Mouse (Mus musculus) left cerebral cortex, adult 8-10 months (tissue): ENCODE measurements at regions not wholly inside any gene's neighbourhood (a gene's known extent, or its start where the extent isn't known, plus 50 kb on each side); places are given as distances from the start of the nearest gene placed in this dataset.
A peak's percentile ranks its signal among the peaks of the same experiment; 100 is the strongest.

Source experiments
- DNase-seq, 2 experiments: peaks; one replicate each; pipeline ENCODE4 v3.0.0; 2022; ENCODE audit warnings: low spot score in 2 of 2

DNA sequence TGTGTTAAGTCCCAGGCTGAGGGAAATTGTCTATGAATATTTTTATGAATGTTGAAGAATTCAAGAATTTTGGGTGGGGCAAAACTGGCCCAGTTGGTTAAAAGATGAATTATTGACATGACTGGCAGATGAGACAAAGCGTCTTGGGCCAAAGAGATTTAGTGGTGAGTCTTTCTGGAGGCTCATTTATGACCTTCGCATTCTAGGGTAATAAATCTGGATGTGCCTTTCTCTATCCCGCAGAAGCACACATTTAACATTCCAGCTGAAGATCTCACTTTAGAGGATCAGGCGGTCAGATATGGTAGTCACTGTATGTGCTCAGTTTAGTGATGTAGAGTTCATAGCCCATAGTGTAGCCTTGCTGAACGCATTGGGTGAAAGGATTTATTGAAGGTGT, 296.9 kb upstream of the Gm21798 start:
- no peak for DNase-seq

DNA sequence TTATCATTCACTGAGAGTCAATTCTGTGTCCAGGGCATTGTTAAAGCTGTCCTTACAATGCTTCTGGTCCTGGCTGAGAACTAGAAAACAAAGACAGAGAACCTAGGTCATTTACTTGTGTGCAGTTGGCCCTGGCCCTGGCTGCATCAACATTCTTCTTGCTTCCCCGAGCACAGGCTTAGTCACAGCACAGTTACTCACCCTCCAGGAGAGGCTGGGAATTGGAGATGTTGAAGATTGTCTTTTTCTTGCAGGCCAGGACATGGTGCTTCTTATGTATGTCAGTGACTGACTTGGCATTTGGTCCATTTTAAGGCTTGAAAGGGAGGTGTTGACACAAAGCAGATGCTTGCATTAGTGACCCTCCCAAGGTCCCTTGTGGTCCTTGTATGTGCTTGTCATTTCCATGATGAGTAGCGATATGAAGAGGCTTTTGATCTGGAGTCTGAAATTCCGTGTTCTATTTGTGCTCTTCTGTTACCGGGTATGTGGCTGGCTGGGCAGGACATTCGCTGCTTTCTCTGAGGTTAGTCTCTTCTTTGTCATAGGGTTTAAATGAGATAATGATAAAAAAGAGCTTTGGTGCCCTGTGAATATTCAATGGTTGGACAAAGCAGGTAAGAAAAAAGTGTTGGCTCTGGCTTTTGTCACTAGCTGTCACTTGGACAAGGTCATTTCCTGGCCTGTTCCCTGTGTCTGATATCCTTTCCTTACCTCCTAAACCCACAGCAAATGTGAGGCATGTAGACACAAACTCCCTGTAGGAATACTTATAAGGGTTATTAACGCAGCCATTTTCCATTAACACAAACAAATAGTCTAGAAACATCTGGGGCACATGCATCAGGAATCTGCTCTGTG, 285.0 kb upstream of the Gm21798 start:
- DNase-seq, result no peak

DNA sequence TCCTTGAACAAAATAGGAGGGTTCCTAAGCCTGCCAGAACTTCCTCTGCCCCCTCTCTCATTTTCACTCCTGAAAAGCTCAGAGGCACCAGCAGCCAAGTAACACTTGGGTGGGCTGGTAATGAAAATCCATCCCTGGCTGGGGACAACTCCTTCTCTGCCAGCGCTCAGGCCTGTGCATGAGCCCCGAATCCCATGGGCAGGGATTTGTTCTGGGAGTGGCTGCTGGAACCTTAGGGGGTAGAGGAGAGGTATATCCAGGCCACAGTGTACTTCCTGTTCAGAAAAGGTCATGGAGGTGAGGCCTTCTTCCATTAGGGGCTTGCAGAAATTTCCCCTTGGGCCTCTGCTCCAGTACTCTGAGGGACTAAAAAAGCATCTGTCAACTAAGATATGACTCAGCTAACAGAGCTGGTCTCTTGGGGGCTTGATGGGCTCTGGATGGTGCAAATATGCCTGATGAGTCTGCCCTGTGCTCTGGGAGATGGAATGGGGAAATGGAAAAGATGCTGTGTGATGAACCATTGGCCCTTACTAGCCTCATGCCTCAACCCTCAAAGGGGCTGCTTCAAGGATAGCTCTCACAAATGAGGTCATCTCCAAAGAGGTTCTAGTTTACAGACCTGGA, 284.2 kb upstream of the Gm21798 start:
- no peak for DNase-seq

DNA sequence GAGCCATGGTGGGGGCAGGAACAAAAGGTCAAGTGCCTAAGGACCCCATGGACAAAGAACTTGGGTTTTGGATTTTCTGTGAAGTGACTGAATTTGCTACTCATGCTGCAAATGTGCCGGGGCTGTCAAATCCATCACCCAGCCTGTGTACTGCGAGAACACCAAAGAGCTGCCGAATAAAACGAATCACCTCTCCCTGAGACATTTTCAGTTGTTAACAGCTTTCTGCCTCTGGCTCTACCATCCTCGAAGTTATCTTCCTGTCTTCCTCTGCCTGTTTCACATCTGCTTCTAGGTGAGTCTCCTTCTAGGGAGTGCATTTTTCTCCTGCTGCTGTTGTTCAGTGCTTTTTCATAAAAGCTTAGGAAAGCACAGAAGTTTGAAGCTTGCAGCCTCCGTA, 283.3 kb upstream of the Gm21798 start:
- no peak for DNase-seq

DNA sequence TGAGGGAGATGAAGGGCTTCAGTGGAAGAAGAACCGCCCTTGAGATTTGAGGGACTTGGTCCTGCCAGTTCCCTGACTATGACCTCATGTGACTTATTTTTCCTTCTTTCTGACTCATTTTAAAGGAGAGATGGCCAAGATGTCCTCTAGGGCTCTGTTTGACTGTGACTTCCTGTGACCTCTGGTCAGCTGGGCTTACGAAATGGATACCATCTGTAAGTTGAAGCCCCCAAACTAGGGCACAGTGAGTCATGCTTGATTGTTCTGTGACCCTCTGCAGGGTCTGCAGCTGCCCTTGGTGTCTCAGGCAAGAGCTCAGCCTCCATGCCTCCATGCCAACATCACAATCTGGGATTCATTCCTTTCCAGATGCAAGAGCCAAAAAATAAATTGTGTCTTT, 282.3 kb upstream of the Gm21798 start:
- DNase-seq, result no peak

DNA sequence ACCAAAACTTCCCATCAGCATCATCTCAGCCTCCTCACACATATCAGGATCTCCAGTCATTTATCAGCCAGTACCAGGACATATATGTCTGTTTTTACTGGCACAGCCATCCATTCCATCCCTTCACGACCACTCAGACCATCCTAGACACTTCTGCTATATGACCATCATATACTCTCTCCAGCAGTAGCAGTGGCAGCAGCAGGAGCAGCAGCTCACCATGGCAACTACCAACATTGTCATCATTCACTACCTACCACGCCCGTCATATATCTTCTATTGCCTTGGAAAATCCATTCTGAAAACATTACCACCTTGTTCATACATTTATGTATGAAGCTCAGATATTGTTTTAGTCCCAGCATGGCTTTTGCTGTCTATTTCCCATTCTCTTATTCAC, 276.1 kb upstream of the Gm21798 start:
- DNase-seq, result no peak

DNA sequence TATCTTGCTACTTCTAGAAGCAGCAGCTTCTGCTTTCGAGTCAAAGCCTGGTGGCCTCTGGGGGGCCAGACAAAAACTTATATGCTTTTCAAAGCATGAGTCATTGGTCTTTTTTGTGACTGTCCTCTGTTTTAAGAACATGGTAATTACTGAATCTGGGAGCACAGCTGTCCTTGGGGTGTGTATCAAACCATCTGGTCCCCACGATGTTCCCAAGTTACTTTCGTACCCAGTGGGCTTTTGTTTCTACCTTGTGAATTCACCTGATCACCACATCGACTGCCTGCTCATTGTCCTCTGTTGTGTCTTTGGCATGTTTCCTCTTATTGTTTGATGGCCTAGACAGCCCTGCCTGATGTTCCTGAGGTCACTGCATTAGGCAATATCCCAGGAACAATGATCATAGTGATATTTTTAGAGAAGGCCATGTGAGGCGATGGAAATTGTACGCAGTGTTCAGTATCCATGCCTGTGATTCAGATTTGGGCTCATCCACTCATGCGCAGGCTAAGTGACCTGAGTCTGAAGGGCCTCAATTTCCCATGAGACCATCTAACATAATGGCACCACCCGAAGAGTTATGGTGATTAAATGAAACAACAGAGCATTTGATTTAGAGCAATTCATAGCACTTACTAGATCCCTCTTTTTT, 275.1 kb upstream of the Gm21798 start:
- peak in 1 of 2 experiments; percentile 29 for DNase-seq

DNA sequence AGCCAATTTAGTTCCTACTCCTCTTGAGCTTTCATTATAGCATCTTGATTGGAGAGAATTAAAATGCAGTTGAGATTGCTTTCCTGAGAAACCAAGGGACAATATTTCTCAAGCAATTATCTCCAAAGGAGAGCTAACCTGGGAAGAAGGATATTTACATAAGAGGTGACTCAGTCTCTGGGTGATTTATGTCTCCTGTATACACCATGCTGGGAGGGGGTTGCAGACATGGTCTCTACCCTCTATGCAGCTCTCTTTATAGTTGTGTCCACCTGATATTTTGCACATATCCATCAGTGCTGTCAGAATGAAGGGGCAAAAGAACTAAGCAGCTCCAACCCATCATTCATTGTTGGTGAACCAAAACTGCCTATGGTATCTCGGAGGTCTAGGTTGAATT, 274.6 kb upstream of the Gm21798 start:
- DNase-seq, result no peak

DNA sequence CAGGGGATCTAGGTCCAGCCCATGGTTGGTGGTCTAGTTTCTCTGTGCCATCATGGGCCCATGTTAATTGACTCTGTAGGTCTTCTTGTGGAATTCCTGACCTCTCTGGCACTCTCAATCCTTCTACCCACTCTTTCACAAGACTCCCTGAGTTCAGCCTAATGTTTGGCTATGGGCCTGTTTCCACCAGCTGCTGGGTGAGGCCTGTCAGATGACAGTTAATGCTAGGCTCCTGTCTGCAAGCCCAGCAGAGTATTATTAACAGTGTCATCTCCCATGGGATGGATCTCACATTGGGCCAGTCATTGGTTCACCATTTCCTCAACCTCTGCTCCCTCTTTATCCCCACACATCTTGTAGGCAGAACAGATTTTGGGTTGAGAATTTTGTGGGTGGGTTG, 271.5 kb upstream of the Gm21798 start:
- DNase-seq, result no peak

DNA sequence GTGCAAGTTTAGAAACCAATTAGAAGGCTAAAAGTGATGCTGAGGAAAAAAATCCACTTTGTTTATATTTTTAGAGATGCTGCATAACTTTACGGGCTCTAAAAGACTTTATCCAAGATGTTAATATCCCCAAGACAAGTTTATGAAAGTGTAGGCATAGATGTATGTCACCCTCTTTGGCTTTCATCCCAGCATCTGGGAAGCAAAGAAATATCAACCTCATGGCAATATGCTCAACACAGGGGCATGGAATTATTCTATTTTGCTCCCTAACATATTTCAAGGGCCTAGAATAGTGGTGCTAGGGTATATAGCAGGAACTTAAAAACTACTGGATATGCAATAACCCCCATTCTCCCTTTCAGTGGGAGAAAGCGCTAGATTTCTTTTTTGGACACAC, 260.0 kb upstream of the Gm21798 start:
- DNase-seq, result no peak

DNA sequence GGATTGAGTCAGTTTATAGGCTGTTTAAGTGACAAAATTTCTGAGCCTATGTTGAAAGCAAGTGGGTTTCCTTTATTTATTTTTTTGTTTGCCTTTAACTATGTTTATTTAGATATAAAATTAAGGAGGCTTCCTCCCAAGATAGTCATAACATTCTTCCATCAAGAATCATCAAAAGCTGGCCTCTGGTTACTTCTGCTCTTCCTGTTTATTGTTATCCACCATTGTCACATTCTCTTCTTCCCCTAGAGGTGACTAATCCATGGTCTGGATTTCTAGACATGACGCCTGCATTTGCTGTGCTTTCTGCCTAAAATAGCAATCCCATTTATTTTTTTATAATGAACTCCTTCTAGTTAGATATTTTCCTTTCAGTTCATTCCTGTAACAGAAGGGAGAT, 259.3 kb upstream of the Gm21798 start:
- no peak for DNase-seq

DNA sequence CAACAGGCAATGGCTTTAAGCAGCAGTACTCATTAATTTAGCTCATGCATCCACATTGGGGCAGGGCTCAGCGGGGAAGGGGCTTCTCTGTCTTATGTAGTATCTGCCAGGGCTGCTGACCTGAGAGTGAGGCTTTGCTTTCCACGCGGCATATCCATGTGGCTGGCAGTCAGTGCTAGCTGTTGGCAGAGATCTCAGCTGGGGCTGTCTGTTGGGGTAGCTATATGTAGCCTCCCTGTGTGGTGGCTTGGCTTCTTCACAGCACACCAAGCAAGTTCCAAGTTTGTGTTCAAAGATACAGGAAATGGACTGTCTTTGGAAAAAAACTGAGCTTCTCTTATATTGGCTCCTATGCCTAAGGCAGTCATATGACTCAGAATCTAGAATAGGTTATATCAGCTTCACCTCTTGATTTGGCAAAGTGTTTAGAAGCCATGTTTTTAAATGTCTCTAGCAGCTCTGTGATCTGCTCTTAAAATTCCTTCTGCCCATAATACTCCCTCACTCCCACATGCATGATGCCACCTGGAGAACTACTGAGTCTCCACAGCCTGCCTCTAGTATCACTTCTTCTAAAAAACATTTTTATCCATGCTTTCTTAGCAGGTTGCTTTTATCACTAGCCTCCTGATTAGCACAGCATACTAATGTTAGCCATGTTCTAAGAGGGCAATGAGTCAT, 254.9 kb upstream of the Gm21798 start:
- peak; percentile 32 to 79 for DNase-seq

DNA sequence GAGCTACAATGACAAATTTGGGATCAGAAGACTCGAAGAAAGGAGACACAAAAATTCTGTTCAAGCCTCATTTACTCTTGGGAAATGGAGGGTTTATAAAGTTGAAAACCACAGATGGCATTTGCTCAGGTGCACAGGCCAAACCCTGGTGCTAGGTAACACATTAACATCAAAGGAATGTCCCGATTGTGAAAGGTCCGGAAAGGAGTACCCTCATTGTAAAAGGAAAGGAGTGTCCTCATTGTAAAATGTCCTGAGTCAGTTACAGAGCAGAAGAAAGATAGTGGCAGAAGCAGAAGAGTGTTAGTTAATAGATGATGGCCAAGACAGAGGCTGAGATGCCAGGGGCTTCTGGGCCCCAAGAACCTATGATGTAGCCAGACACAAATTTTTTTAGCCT, 252.8 kb upstream of the Gm21798 start:
- no peak for DNase-seq

DNA sequence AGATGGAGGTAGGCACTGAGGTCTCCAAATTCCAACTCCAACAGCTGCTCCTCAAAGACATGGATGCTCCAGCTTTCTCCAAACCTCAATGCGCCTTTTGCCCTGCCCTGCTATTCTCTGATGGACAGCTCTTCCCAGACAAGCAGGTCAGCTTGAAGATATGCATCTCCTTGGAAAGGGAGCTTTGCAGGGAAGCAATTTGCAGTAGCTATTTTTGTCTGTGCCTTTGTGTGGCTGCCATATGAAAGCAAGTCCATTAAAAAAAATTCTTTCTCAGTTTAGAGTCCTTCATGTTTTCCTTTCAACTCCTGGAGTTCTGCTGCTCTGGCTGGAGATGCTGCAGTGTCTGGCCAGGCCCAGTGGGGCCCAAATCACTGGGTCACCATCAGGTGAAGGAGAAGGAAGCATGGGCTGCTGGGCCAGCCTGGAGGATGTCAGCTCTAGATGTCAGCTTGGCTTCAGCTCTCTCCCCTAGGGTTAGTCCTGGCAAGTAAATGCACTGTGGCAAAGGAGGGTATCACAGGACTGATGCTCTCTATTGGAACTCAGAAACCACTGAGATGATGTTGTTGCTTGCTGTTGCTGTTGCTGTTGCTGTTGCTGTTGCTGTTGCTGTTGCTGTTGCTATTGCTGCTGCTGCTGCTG, 240.5 kb upstream of the Gm21798 start:
- DNase-seq, result no peak

DNA sequence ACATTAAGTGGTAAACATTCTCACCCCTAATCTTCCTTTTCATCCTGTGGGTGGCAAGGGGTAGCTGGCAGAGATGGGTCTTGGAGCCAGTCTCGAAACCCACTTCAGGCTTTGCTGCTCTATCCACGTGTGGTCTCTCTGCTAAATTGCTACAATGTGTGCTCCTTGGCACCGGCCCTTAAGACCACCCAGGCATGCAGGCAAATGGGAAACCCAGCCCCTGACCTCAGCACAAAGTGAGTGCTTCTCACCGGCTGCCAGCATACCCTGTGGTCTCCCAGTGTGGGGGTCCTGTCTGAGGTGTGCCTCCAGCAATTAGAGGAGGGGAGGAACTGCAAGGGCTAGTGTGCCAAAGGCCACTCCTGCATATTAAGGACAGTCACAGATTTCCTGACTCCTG, 238.5 kb upstream of the Gm21798 start:
- no peak for DNase-seq

DNA sequence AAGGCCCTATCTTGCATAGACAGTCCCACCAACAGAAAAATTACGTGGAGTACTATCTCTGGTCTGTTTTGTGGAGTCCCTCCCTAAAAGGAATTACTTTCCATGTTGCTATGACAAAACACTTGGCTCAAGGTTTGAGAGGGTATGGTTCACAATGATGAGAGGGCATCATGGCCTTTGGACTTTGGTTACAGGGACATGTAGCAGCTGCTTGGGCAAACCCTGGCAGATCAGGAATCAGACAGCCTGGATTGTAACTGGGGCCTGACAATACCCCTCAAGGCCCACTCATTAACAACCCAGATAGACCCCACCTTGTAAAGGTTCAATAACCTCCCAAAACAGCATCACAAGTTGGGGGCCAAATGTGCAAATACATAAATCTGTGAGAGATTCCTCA, 237.0 kb upstream of the Gm21798 start:
- DNase-seq, result no peak

DNA sequence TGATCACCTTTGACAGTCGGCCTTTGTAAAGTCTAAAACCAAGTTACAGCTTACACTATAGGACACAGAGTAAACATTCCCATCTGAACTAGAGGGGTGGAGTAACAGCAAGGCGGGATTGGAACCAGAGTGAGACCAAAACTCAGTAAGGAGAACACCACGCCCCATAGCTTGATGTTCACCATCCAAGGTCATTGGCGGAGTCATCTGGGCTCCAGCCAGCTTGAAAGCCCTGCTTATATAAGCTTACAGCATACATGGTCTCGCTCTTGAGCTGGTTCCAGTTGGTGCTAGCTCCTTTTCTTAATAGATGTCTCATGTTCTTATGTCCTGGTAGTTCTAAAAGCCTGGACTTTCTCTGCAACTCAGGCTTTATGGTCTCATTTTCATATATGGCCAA, 236.4 kb upstream of the Gm21798 start:
- no peak for DNase-seq

DNA sequence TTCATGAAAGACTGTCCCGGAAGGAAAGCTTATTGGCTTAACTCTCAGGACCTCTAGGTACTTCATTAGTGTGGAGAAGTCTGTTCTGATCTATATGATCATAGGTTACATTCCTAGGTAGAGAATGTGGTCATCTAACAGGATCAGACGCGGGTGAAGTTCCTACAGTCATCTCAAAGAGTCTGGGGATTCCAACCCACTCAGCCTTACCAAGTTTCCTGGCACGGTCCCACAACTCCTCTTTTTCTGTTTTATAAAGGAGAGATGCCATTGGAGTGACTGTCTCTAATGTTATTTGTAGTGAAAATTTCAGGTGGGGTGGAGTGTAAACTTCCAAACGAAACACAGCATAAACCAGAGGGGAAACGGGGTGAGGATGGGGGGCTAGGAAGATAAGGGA, 233.4 kb upstream of the Gm21798 start:
- no peak for DNase-seq

DNA sequence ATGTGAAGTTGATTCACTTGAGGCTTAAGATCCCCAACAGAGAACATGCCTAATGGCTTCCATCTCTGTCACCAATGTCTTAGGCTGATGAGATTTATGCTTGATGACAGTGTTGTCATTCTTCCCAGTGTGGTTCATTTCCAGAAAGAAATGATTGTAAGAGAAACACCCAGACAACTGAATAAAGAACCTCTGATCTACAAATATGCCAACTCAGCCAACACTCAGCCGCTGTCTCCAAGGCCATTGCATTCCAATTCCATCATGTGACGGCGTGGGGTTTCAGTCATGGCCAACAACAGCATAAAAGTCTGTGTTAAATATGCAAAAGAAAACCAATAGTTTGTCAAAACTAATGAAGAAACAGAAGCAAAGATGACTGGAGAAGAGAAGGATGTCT, 230.7 kb upstream of the Gm21798 start:
- no peak for DNase-seq

DNA sequence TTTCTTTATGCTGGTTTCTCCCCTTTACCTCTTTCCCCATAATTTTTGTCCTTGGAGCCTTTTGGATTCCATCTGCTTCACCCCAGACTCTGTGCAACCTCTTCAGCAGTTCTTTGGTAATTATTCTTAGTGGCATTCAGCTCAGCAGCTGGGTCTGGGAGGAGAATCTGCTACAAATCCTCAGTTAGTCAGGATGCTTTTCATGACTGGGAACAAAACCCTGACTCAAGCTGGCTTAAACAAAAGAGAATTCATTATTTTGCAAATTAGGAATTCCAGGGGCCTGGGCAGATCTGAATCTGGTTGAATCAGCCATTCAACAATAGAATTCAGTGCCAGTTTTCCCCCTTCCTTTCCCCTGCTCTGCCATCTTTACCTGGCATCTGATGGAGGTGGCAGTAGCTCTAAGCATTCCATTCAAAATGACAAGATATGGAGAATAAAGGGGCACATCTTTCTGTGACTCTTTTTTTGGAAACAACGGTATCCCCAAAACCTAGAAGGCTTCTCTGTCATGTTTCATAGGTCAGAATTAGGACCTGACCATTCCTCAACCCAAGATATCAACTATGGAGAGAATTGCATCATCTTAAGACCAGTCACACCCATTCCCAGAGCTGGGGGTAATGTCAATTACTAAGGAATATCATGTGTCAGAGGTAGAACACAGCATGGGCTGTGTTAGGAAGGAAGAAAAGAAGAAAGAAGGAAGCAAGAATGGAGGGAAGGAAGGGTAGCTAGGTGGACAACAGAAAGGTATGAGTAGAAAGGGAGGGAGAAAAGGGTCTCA, 227.2 kb upstream of the Gm21798 start:
- DNase-seq, result no peak

DNA sequence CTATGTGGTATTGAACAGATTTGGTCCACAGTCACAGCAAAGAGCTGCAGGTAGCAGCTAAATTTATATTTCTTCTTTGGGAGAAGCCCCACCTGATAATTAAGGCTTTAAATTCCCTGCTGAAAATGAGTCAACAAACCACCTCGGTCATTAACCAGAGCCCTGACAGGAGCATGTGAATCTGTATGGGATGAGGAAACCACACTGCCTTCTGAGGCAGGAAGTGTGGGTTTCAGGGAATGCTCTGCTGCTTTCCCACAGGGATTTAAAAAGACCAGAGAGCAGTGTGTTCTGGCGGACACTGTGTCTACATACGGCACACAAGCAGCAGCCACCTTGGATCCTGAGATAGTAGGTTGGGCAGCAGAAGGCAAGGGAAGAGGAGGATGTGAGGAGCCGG, 204.0 kb upstream of the Gm21798 start:
- no peak for DNase-seq
